24 mouse cellular contexts compared by ENCODE assay signal in the genomic region with DNA sequence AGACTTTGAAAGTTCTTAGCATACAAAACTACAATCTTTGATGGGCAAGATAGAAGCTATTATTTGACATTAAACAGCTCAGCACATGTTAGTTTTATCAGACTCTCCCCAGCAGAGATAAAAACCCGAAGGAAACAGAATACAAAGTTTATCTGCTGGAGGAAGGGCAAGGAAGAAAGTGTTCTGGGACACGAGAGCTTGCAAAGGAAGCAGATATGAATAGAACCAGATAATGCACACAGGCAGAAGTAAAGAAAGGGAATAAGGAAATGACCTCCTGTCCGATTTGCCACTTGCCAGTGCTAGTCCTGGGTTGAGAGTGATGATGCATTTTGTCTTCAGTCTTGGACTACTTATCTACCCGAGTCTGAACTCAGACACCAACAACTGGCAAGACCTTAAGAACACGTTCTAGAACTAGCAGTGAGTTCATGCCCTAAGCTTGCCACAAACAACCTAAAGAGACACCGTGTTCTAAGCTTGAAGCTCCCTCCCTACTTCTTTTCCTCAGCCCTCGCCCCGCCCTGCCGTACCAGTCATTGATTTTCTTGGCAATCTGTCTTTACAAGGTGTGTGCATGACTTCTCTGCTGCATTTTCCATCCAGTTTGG. TPM values are rescaled to one million over a fixed set of nuclear protein-coding genes. Genes with fewer than 3 reads are reported as not detected.
DNase-seq lines count a peak whose midpoint lies in the region; ATAC-seq and TF ChIP-seq lines count a peak whose summit lies in the region.
"Had no signal": no experiment of that assay in that cellular context is flagged by ENCODE, and none has a peak within 500 bp of the region (broad histone marks: within the 10 kb centered on the region; RNA-seq: fewer than 3 reads in every experiment).

No protein-coding gene starts in this region.

- H3K4me1 ChIP-seq in lung, postnatal 0 days (ENCODE audit: insufficient read depth, low read depth, low read length) = no peaks in the 10 kb centered on the region
- no peaks in the 10 kb centered on the region for H3K4me1 ChIP-seq in intestine, postnatal 0 days (replicated peaks; ENCODE audit: control insufficient read depth, insufficient read depth, low read length)
- H3K4me1 ChIP-seq: heart, embryonic 15.5 days; hindbrain, embryonic 10.5 days; kidney, embryonic 15.5 days; liver, embryonic 13.5 days had no signal

- TF ChIP-seq CTCF in lung, postnatal 0 days (IDR thresholded peaks at IDR 0.05) = no peak
- no peak for TF ChIP-seq CTCF in intestine, postnatal 0 days (IDR thresholded peaks at IDR 0.05; ENCODE audit: low read depth)
- TF ChIP-seq CTCF in left cerebral cortex, adult 2 months (IDR thresholded peaks at IDR 0.05) = no peak

- ATAC-seq in lung, postnatal 0 days = no peak; the same call in 1 of the 2 replicates
- peak; percentile 88 for ATAC-seq in intestine, postnatal 0 days
- ATAC-seq: CD4-positive, CD25-positive, alpha-beta regulatory T cell, adult 4 months; forebrain, embryonic 14.5 days; hindbrain, embryonic 16.5 days; Patski had no signal

- peak; percentile 10 to 17 for DNase-seq in heart, adult 9 months (ENCODE audit: low spot score in 2 of 2)
- DNase-seq in heart, postnatal 4 days = no peak
- peak; percentile 7 for DNase-seq in lung, postnatal 0 days (ENCODE audit: low spot score)
- DNase-seq in lung, postnatal 14 days = no peak
- no peak for DNase-seq in left cerebral cortex, adult 2 months (ENCODE audit: extremely low spot score in 1 of 2, low spot score in 2 of 2)
- no peak for DNase-seq in gastrocnemius, postnatal 4 days (ENCODE audit: low spot score in 2 of 2)
- DNase-seq: adrenal gland, postnatal 36 days; cerebellum, adult 9-10 months; gastrocnemius, adult 2 months; kidney, adult 11 months; kidney, postnatal 36 days; liver, embryonic 13.5 days; midbrain, embryonic 14.5 days; thymus, adult 18-20 months; thymus, postnatal 36 days had no signal

- intact Hi-C loops in left cerebral cortex, adult 2 months (cut with DNase I) = no loop called here

- no peaks in the 10 kb centered on the region for H3K27me3 ChIP-seq in lung, postnatal 0 days (replicated peaks; ENCODE audit: insufficient read depth, low read length)
- no peaks in the 10 kb centered on the region for H3K27me3 ChIP-seq in intestine, postnatal 0 days (replicated peaks; ENCODE audit: control insufficient read depth, insufficient read depth, low read length)
- H3K27me3 ChIP-seq: heart, embryonic 15.5 days; kidney, embryonic 15.5 days; liver, embryonic 13.5 days had no signal

- no peak overlapping the region for H3K4me2 ChIP-seq in lung, postnatal 0 days (replicated peaks; ENCODE audit: low read depth, low read length)
- no peak overlapping the region for H3K4me2 ChIP-seq in intestine, postnatal 0 days (replicated peaks; ENCODE audit: low read depth)
- H3K4me2 ChIP-seq: heart, embryonic 15.5 days; kidney, embryonic 15.5 days; liver, embryonic 13.5 days had no signal

- H3K36me3 ChIP-seq in lung, postnatal 0 days (ENCODE audit: insufficient read depth, low read length) = no peaks in the 10 kb centered on the region
- no peaks in the 10 kb centered on the region for H3K36me3 ChIP-seq in intestine, postnatal 0 days (ENCODE audit: control insufficient read depth, insufficient read depth)
- H3K36me3 ChIP-seq: heart, embryonic 15.5 days; hindbrain, embryonic 10.5 days; kidney, embryonic 15.5 days; liver, embryonic 13.5 days had no signal

- peak; percentile 76 for TF ChIP-seq EP300 in lung, postnatal 0 days (IDR thresholded peaks at IDR 0.05)

- 58% methylated on average over 9 of the region's 9 CpGs for WGBS in lung, postnatal 0 days
- 42% methylated on average over 9 of the region's 9 CpGs for WGBS in intestine, postnatal 0 days

- no peak overlapping the region for H3K9ac ChIP-seq in lung, postnatal 0 days (replicated peaks; ENCODE audit: low read depth)
- no peak overlapping the region for H3K9ac ChIP-seq in intestine, postnatal 0 days (ENCODE audit: low read depth, low read length)
- H3K9ac ChIP-seq: heart, embryonic 15.5 days; kidney, embryonic 15.5 days; liver, embryonic 13.5 days had no signal

- no peak overlapping the region for H3K4me3 ChIP-seq in lung, postnatal 0 days (ENCODE audit: low read depth, low read length)
- no peak overlapping the region for H3K4me3 ChIP-seq in intestine, postnatal 0 days (ENCODE audit: low read depth, low read length)
- H3K4me3 ChIP-seq in left cerebral cortex, adult 2 months = no peak overlapping the region
- H3K4me3 ChIP-seq: gastrocnemius, adult 2 months; heart, embryonic 15.5 days; hindbrain, embryonic 10.5 days; kidney, embryonic 15.5 days; liver, embryonic 13.5 days had no signal

- H3K9me3 ChIP-seq in lung, postnatal 0 days (ENCODE audit: low read length) = no peaks in the 10 kb centered on the region
- no peaks in the 10 kb centered on the region for H3K9me3 ChIP-seq in intestine, postnatal 0 days (ENCODE audit: control insufficient read depth)
- H3K9me3 ChIP-seq: heart, embryonic 15.5 days; hindbrain, embryonic 10.5 days; kidney, embryonic 15.5 days; liver, embryonic 13.5 days had no signal

- H3K27ac ChIP-seq in lung, postnatal 0 days (ENCODE audit: low read length) = no peak overlapping the region
- H3K27ac ChIP-seq in intestine, postnatal 0 days (ENCODE audit: low read depth, low read length) = no peak overlapping the region
- no peak overlapping the region for H3K27ac ChIP-seq in left cerebral cortex, adult 2 months
- H3K27ac ChIP-seq: gastrocnemius, adult 2 months; heart, embryonic 15.5 days; hindbrain, embryonic 10.5 days; kidney, embryonic 15.5 days; liver, embryonic 13.5 days had no signal

RNA-seq across cellular contexts. Expression of gene Hpgd, which starts 41.1 kb away (rescaled TPM):
- 1 to 10 TPM; 3.8 to 4.3 TPM for total RNA-seq in heart, postnatal 4 days (2021)
- 216 and 320 TPM in 2 replicates for polyA plus RNA-seq in lung, postnatal 0 days (2015; fragmentation: Nextera tagmentation; extraction: Ambion mirVana)
- polyA plus RNA-seq in intestine, postnatal 0 days (2015; fragmentation: Nextera tagmentation; extraction: Ambion mirVana) = 21.8 and 23.2 TPM in 2 replicates
- 1 to 10 TPM; 3.2 to 4.1 TPM for total RNA-seq in left cerebral cortex, adult 2 months (2021)
- total RNA-seq in gastrocnemius, postnatal 4 days (2021) = 1 to 10 TPM; 5.7 to 6.7 TPM
- total RNA-seq: megakaryocyte-erythroid progenitor cell, adult 5-6 weeks had no signal

Comparison
In these comparisons a context has a peak if more than half of its experiments do, and no peak if none do; other contexts are left out.
1. DNase-seq: peak in heart, adult 9 months (2 of 2) and lung, postnatal 0 days (single experiment); none in heart, postnatal 4 days (single experiment), lung, postnatal 14 days (single experiment), left cerebral cortex, adult 2 months (0 of 2) and gastrocnemius, postnatal 4 days (0 of 2).